Mouse (Mus musculus) heart, adult 2 months (tissue): ENCODE results near the gene Zfand3.

ENCODE experiments used
- CTCF ChIP-seq: fragments of 200-600 bp; IDR thresholded peaks from 2 replicates; pipeline ENCODE4 v1.8.1; 2022; ENCODE audit warnings: antibody characterized with exemption, mild to moderate bottlenecking, moderate library complexity
- POLR2A ChIP-seq: fragments of 200-500 bp; IDR thresholded peaks from 2 replicates; pipeline ENCODE4 v1.6.1; 2011; ENCODE audit warnings: mild to moderate bottlenecking, low read depth, low read length, control low read depth; ENCODE audit not compliant: insufficient read depth

DNA sequence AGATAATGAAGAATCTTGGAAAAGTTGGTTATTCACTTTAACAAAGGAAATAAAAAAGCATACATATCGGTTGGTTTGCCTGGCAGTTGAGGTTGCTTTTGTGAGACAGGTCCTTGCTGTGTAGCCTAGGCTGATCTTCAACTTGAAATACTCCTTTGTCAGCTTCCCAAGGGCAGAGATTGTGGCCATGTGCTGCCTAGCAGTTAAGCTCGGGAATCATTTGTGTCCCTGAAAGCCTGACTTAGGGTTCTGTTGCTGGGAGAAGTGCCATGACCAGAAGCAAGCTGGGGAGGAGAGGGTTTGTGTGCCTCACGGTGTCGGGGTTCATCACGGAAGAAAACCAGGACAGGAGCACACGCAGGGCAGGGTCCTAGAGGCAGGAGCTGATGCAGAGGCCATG lies 143.8 kb downstream of the Zfand3 start:
- TF ChIP-seq CTCF, result no peak
- TF ChIP-seq POLR2A, result no peak
